Mouse (Mus musculus): Measurements from ENCODE around the gene Zfp568. TPM values are rescaled to one million over a fixed set of nuclear protein-coding genes. Genes with fewer than 3 reads are reported as not detected.

Zfp568 gene
- total and polyA plus RNA-seq, 2 experiments from 2014 or later, result 2.5 to 8.2 TPM

- ATAC-seq (ENCODE audit: low FRiP score) (no peak), DNase-seq (ENCODE audit: low spot score) (no peak)
- Histone ChIP-seq H3K4me1 (ENCODE audit: insufficient read depth, low read length) (no peaks in the 10 kb centered on the region), H3K27ac (ENCODE audit: low read depth, low read length) (no peak overlapping the region), H3K36me3 (ENCODE audit: insufficient read depth, low read length) (peaks cover 4% of the 10 kb centered on the region; the same call in 1 of the 2 replicates), H3K4me2 (ENCODE audit: low read depth, low read length, poor library complexity, severe bottlenecking) (no peak overlapping the region), H3K9me3 (ENCODE audit: low read length) (no peaks in the 10 kb centered on the region), H3K27me3 (ENCODE audit: insufficient read depth, low read length) (no peaks in the 10 kb centered on the region), H3K4me3 (ENCODE audit: low read depth, low read length) (no peak overlapping the region), H3K9ac (replicated peaks; ENCODE audit: low read length, poor library complexity, severe bottlenecking) (no peak overlapping the region)
- WGBS, result 95% methylated on average over 4 of the region's 4 CpGs
- TF ChIP-seq CTCF (IDR thresholded peaks at IDR 0.05), result no peak
These were observed 64.4 kb downstream of the Zfp568 start for GRCm38 (mm10) chr7:30048126-30048525.

- under 1% methylated on average over 40 of the region's 40 CpGs for WGBS
- peak within 1 kb of the TSS; percentile 73 for H3K4me3 ChIP-seq (ENCODE audit: low read depth, low read length)
- no peaks in the 10 kb centered on the region for H3K4me1 ChIP-seq (ENCODE audit: insufficient read depth, low read length)
- peak within 1 kb of the TSS; percentile 79 for H3K4me2 ChIP-seq (ENCODE audit: low read depth, low read length, poor library complexity, severe bottlenecking)
- no peaks in the 10 kb centered on the region for H3K27me3 ChIP-seq (ENCODE audit: insufficient read depth, low read length)
- DNase-seq (ENCODE audit: low spot score) (peak; percentile 95), ATAC-seq (ENCODE audit: low FRiP score) (peak; percentile 98)
- H3K9me3 ChIP-seq (ENCODE audit: low read length), result no peaks in the 10 kb centered on the region
- peak within 1 kb of the TSS; percentile 78 for H3K27ac ChIP-seq (ENCODE audit: low read depth, low read length)
- peak within 1 kb of the TSS; percentile 82 for H3K9ac ChIP-seq (replicated peaks; ENCODE audit: low read length, poor library complexity, severe bottlenecking)
- H3K36me3 ChIP-seq (ENCODE audit: insufficient read depth, low read length), result peaks cover 3% of the 10 kb centered on the region; the same call in 1 of the 2 replicates
- no peak for TF ChIP-seq CTCF (IDR thresholded peaks at IDR 0.05)
These were observed 67.3 kb downstream of the Zfp568 start, which contains the start of gene Zfp14 for GRCm38 (mm10) chr7:30050882-30051548. Gene Zfp14 (minus strand): TSS chr7:30051380.

GRCm38 (mm10) chr7:30053591-30053990, 69.8 kb downstream of the Zfp568 start:
- Histone ChIP-seq H3K27me3 (ENCODE audit: insufficient read depth, low read length) (no peaks in the 10 kb centered on the region), H3K9me3 (ENCODE audit: low read length) (no peaks in the 10 kb centered on the region), H3K4me2 (ENCODE audit: low read depth, low read length, poor library complexity, severe bottlenecking) (no peak overlapping the region), H3K4me1 (ENCODE audit: insufficient read depth, low read length) (no peaks in the 10 kb centered on the region), H3K9ac (replicated peaks; ENCODE audit: low read length, poor library complexity, severe bottlenecking) (no peak overlapping the region), H3K27ac (ENCODE audit: low read depth, low read length) (no peak overlapping the region), H3K36me3 (ENCODE audit: insufficient read depth, low read length) (peaks cover 18% of the 10 kb centered on the region), H3K4me3 (ENCODE audit: low read depth, low read length) (no peak overlapping the region)
- 16% methylated on average over 3 of the region's 3 CpGs for WGBS
- DNase-seq (ENCODE audit: low spot score) (no peak), ATAC-seq (ENCODE audit: low FRiP score) (no peak)
- TF ChIP-seq CTCF (IDR thresholded peaks at IDR 0.05), result no peak

- Histone ChIP-seq H3K36me3 (ENCODE audit: insufficient read depth, low read length) (peaks cover 47% of the 10 kb centered on the region), H3K9ac (replicated peaks; ENCODE audit: low read length, poor library complexity, severe bottlenecking) (no peak overlapping the region), H3K4me2 (ENCODE audit: low read depth, low read length, poor library complexity, severe bottlenecking) (no peak overlapping the region), H3K4me1 (ENCODE audit: insufficient read depth, low read length) (no peaks in the 10 kb centered on the region), H3K27ac (ENCODE audit: low read depth, low read length) (no peak overlapping the region), H3K27me3 (ENCODE audit: insufficient read depth, low read length) (no peaks in the 10 kb centered on the region), H3K9me3 (ENCODE audit: low read length) (no peaks in the 10 kb centered on the region), H3K4me3 (ENCODE audit: low read depth, low read length) (no peak overlapping the region)
- no peak for TF ChIP-seq CTCF (IDR thresholded peaks at IDR 0.05)
- 46% methylated on average over 6 of the region's 6 CpGs for WGBS
- DNase-seq (ENCODE audit: low spot score), result no peak
- no peak for ATAC-seq (ENCODE audit: low FRiP score)
These were observed 76.6 kb downstream of the Zfp568 start for GRCm38 (mm10) chr7:30060341-30060740.

GRCm38 (mm10) chr7:30062478-30062877, 78.7 kb downstream of the Zfp568 start:
- peak; percentile 61 for TF ChIP-seq CTCF (IDR thresholded peaks at IDR 0.05)
- peak; percentile 30 for DNase-seq (ENCODE audit: low spot score)
- peaks cover 43% of the 10 kb centered on the region for H3K36me3 ChIP-seq (ENCODE audit: insufficient read depth, low read length)

GRCm38 (mm10) chr7:30064622-30065021, 80.9 kb downstream of the Zfp568 start:
- no peak overlapping the region for H3K4me3 ChIP-seq (ENCODE audit: low read depth, low read length)
- H3K9ac ChIP-seq (replicated peaks; ENCODE audit: low read length, poor library complexity, severe bottlenecking), result no peak overlapping the region
- DNase-seq (ENCODE audit: low spot score) (no peak), ATAC-seq (ENCODE audit: low FRiP score) (no peak)
- H3K9me3 ChIP-seq (ENCODE audit: low read length), result no peaks in the 10 kb centered on the region
- H3K27ac ChIP-seq (ENCODE audit: low read depth, low read length), result no peak overlapping the region
- 87% methylated on average over 5 of the region's 5 CpGs for WGBS
- H3K4me2 ChIP-seq (ENCODE audit: low read depth, low read length, poor library complexity, severe bottlenecking), result no peak overlapping the region
- peak; percentile 32; the same call in 1 of the 2 replicates for TF ChIP-seq CTCF (IDR thresholded peaks at IDR 0.05)
- no peaks in the 10 kb centered on the region for H3K4me1 ChIP-seq (ENCODE audit: insufficient read depth, low read length)
- H3K36me3 ChIP-seq (ENCODE audit: insufficient read depth, low read length), result peaks cover 41% of the 10 kb centered on the region
- no peaks in the 10 kb centered on the region for H3K27me3 ChIP-seq (ENCODE audit: insufficient read depth, low read length)

More at GRCm38 (mm10) chr7:30062478-30062877, 78.7 kb downstream of the Zfp568 start:
- Histone ChIP-seq H3K9ac (replicated peaks; ENCODE audit: low read length, poor library complexity, severe bottlenecking) (no peak overlapping the region), H3K4me1 (ENCODE audit: insufficient read depth, low read length) (no peaks in the 10 kb centered on the region), H3K27me3 (ENCODE audit: insufficient read depth, low read length) (no peaks in the 10 kb centered on the region), H3K27ac (ENCODE audit: low read depth, low read length) (no peak overlapping the region), H3K9me3 (ENCODE audit: low read length) (no peaks in the 10 kb centered on the region), H3K4me2 (ENCODE audit: low read depth, low read length, poor library complexity, severe bottlenecking) (no peak overlapping the region), H3K4me3 (ENCODE audit: low read depth, low read length) (no peak overlapping the region)
- WGBS, result 83% methylated on average over 5 of the region's 5 CpGs
- no peak for ATAC-seq (ENCODE audit: low FRiP score)
